Mouse (Mus musculus): ENCODE measurements at regions not wholly inside any gene's neighbourhood (a gene's known extent, or its start where the extent isn't known, plus 50 kb on each side); places are given as distances from the start of the nearest gene placed in this dataset.
A peak's percentile ranks its signal among the peaks of the same experiment; 100 is the strongest.

DNA sequence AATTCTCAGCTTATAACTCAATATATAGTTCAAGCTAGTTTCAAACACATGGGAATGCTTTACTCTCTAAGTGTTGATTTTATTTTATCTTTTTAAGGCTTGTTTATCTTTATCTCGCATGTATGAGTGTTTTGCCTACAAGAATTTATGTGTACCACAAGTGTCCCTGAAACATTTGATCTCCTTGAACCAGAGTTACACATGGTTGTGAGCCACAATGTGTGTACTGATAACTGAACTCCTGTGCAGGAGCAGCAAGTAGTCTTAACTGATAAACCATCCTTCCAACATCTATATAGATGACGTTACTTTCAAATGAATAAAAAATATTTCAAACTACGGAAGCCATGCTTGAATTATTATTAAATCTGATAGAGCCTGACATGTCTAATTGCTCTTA, 104.5 kb downstream of the Pabpc4l start:
- DNase-seq (ENCODE audit: low read depth): no peak

- DNase-seq (ENCODE audit: low read depth): peak; percentile 46
Measured at GRCm38 (mm10) chr3:46340648-46341280, 107.3 kb downstream of the Pabpc4l start.

GRCm38 (mm10) chr3:46334519-46334918, 113.5 kb downstream of the Pabpc4l start:
- DNase-seq (ENCODE audit: low read depth): no peak

GRCm38 (mm10) chr3:46324925-46325324, 123.1 kb downstream of the Pabpc4l start:
- no peak for DNase-seq (ENCODE audit: low read depth)

Measured in 416B (cell line).